ENCODE assay signal across 18 mouse cellular contexts in genomic region chr5:136266077-136266476, GRCm38 (mm10).
"Had no signal": no experiment of that assay in that cellular context is flagged by ENCODE, and none has a peak within 500 bp of the region (broad histone marks: within the 10 kb centered on the region; RNA-seq: fewer than 3 reads in every experiment).

No protein-coding gene starts in this region.

- H3K4me1 ChIP-seq: midbrain, embryonic 13.5 days; midbrain, embryonic 15.5 days; neural tube, embryonic 12.5 days had no signal

- H3K36me3 ChIP-seq: midbrain, embryonic 13.5 days; midbrain, embryonic 15.5 days; neural tube, embryonic 12.5 days had no signal

- H3K4me3 ChIP-seq: megakaryocyte, embryonic 14.5 days; midbrain, embryonic 13.5 days; midbrain, embryonic 15.5 days; neural tube, embryonic 12.5 days had no signal

- H3K9ac ChIP-seq: liver, embryonic 14.5 days; lung, embryonic 14.5 days; midbrain, embryonic 13.5 days; midbrain, embryonic 15.5 days; neural tube, embryonic 12.5 days had no signal

- H3K9me3 ChIP-seq: megakaryocyte, embryonic 14.5 days; midbrain, embryonic 13.5 days; midbrain, embryonic 15.5 days; neural tube, embryonic 12.5 days had no signal

- H3K4me2 ChIP-seq: lung, embryonic 14.5 days; midbrain, embryonic 11.5 days; midbrain, embryonic 13.5 days; midbrain, embryonic 15.5 days; neural tube, embryonic 12.5 days had no signal

- H3K27ac ChIP-seq: liver, embryonic 14.5 days; macrophage; midbrain, embryonic 13.5 days; midbrain, embryonic 15.5 days; neural tube, embryonic 12.5 days had no signal

- H3K27me3 ChIP-seq: megakaryocyte, embryonic 14.5 days; midbrain, embryonic 13.5 days; midbrain, embryonic 15.5 days; neural tube, embryonic 12.5 days had no signal

- ATAC-seq: midbrain, embryonic 13.5 days; midbrain, embryonic 15.5 days had no signal

- DNase-seq: lung, adult 18-20 months; lung, embryonic 14.5 days; lung, postnatal 10 days; retina, postnatal 1 day; right cerebral cortex, adult 18-20 months; right cerebral cortex, postnatal 25 days; right cerebral cortex, postnatal 4 days; spleen, adult 18-20 months; thymus, adult 18-20 months; thymus, postnatal 14 days; thymus, postnatal 36 days had no signal
